Mouse (Mus musculus) embryonic fibroblast, embryonic 13.5 days (primary cell): Measurements from ENCODE around the gene Bnc2. TPM values are rescaled to one million over a fixed set of nuclear protein-coding genes. Genes with fewer than 3 reads are reported as not detected.

ENCODE experiments used
- H3K27ac ChIP-seq: 2 replicates; pipeline ENCODE4 v1.5.1; 2012; ENCODE audit warnings: low read length, control low read depth, inconsistent platforms; ENCODE audit not compliant: insufficient read depth
- H3K4me1 ChIP-seq: 2 replicates; pipeline ENCODE4 v1.6.1; 2011; ENCODE audit warnings: low read length; ENCODE audit not compliant: control insufficient read depth, insufficient read depth
- H3K4me3 ChIP-seq: 2 replicates; pipeline ENCODE4 v1.5.1; 2011; ENCODE audit warnings: mild to moderate bottlenecking, control low read depth, low read length; ENCODE audit not compliant: insufficient read depth
- CTCF ChIP-seq: IDR thresholded peaks from 2 replicates; pipeline ENCODE4 v1.5.1; 2011; ENCODE audit warnings: mild to moderate bottlenecking, control low read depth, low read length, moderate library complexity, borderline replicate concordance; ENCODE audit not compliant: insufficient read depth
- POLR2A ChIP-seq: IDR thresholded peaks from 2 replicates; pipeline ENCODE4 v1.6.1; 2011; ENCODE audit warnings: low read depth, mild to moderate bottlenecking, control low read depth, low read length, moderate library complexity
- polyA plus RNA-seq: library from polyadenylated mRNA; stranded (reverse); fragments of >200 nt; gene quantifications from 2 replicates; pipeline ENCODE4 v1.2.4, GENCODE M21; 2011; ENCODE audit warnings: low read depth; ENCODE audit not compliant: missing spikeins, insufficient read length

Gene Bnc2
- polyA plus RNA-seq, 1 experiment, result 48.4 TPM

DNA sequence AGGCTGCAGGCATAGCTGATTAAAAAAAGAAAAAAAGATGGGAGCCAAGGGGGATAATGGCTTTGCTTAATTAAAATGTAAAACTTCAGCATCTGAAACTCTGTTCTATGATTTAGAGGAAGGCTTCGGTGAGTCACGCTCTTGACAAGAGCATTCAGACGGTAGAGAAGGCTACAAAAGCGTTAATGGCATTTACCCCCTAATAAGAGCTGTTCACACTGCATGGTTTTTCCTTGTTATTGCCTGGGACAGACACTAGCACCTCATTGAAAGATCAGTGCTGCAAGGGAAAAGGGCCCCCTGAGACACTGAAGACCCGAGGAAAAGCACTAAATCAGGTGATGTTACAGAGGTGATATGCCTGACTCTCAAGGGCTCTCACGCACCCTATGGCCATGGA is 295.8 kb downstream of the Bnc2 start:
- H3K4me3 ChIP-seq, result no peak overlapping the region
- peaks cover 2% of the 10 kb centered on the region; the same call in 1 of the 2 replicates for H3K4me1 ChIP-seq
- TF ChIP-seq CTCF (no peak), POLR2A (no peak)
- H3K27ac ChIP-seq, result no peak overlapping the region

DNA sequence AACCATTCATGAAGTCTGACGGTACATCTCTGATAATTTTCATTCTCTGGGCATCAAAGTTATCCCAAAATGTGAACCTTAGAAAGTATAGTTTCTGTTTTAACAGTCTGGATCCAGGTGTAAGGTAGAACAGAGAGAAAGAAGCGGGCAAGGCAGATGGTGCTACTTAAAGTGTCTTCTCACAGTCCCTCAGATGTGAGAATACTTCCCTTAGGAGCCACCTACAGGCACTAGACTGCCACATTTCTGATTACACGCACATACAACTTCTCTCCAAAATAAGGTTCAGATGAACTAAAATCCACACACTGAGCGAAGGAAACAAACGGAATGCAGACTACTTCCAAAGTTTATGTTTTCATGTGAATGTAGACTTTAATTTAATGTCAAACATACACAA is 297.6 kb downstream of the Bnc2 start:
- Histone ChIP-seq H3K4me1 (peaks cover 2% of the 10 kb centered on the region; the same call in 1 of the 2 replicates), H3K27ac (no peak overlapping the region), H3K4me3 (no peak overlapping the region)
- TF ChIP-seq POLR2A (no peak), CTCF (no peak)

- peaks cover 11% of the 10 kb centered on the region for H3K4me1 ChIP-seq
Observed at GRCm38 (mm10) chr4:84362337-84362823, 312.7 kb downstream of the Bnc2 start.

GRCm38 (mm10) chr4:84361165-84361564 is 313.9 kb downstream of the Bnc2 start:
- no peak overlapping the region for H3K4me3 ChIP-seq
- peak overlapping the region; percentile 34 for H3K27ac ChIP-seq
- H3K4me1 ChIP-seq, result peaks cover 11% of the 10 kb centered on the region
- TF ChIP-seq CTCF (no peak), POLR2A (no peak)

More at GRCm38 (mm10) chr4:84362337-84362823, 312.7 kb downstream of the Bnc2 start:
- TF ChIP-seq POLR2A (no peak), CTCF (no peak)
- Histone ChIP-seq H3K4me3 (no peak overlapping the region), H3K27ac (peak overlapping the region; percentile 69)

GRCm38 (mm10) chr4:84359996-84360395 is 315.1 kb downstream of the Bnc2 start:
- Histone ChIP-seq H3K4me3 (no peak overlapping the region), H3K27ac (no peak overlapping the region), H3K4me1 (peaks cover 11% of the 10 kb centered on the region)
- no peak for TF ChIP-seq POLR2A
- no peak for TF ChIP-seq CTCF

GRCm38 (mm10) chr4:84358204-84358603 is 316.9 kb downstream of the Bnc2 start:
- no peak for TF ChIP-seq CTCF
- no peak for TF ChIP-seq POLR2A
- Histone ChIP-seq H3K4me1 (peaks cover 10% of the 10 kb centered on the region), H3K27ac (peak overlapping the region; percentile 37; the same call in 1 of the 2 replicates), H3K4me3 (no peak overlapping the region)

DNA sequence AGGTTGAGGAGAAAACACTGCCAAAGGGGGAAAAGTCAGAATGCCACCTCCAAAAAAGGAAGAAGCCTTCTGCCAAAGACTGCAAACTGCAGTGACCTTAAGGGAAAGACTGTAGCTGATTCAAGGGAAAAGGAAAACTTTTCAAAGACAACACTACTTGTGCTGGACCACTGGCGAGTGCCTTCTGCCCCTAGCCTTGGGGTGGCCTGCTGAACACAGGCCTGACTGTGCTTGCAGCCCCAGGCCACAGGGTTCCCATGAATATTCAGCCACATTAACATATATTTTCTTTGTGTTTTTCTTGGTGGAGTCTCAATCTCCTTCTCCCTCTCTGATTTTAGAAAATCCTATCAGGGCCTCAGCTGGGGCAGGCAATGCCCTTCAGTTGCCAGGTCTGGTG is 317.7 kb downstream of the Bnc2 start:
- no peak for TF ChIP-seq CTCF
- TF ChIP-seq POLR2A, result no peak
- Histone ChIP-seq H3K4me3 (no peak overlapping the region), H3K27ac (peak overlapping the region; percentile 15; the same call in 1 of the 2 replicates), H3K4me1 (peaks cover 12% of the 10 kb centered on the region)

- Histone ChIP-seq H3K4me1 (peaks cover 11% of the 10 kb centered on the region), H3K27ac (no peak overlapping the region), H3K4me3 (no peak overlapping the region)
- TF ChIP-seq CTCF, result no peak
Observed at GRCm38 (mm10) chr4:84356468-84357153, 318.5 kb downstream of the Bnc2 start.

- TF ChIP-seq CTCF, result no peak
- TF ChIP-seq POLR2A, result no peak
- H3K4me3 ChIP-seq, result no peak overlapping the region
- H3K4me1 ChIP-seq, result peaks cover 5% of the 10 kb centered on the region; the same call in 1 of the 2 replicates
- no peak overlapping the region for H3K27ac ChIP-seq
Observed at GRCm38 (mm10) chr4:84352656-84353055, 322.4 kb downstream of the Bnc2 start.

DNA sequence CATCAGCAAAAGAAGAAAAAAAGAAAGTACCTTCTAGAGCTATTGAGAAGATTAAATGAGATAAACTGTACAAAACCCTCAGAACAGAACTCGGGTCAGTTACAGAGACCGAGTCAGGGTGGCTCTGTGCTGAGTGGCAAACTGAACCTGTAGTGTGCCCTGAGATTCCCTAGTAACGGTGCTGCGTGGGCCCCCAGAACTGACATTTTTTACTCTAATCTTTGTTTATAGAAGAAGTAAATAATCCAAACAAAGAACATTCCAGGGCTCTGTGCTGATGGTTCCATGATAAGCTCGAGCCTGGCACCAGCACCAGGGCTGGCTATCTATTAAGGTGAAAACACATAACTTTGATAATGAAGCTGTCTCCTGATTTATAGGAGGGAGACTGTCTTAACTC is 325.5 kb downstream of the Bnc2 start:
- Histone ChIP-seq H3K4me3 (no peak overlapping the region), H3K4me1 (peaks cover 5% of the 10 kb centered on the region; the same call in 1 of the 2 replicates), H3K27ac (no peak overlapping the region)
- TF ChIP-seq POLR2A (no peak), CTCF (no peak)

GRCm38 (mm10) chr4:84339172-84339571 is 335.9 kb downstream of the Bnc2 start:
- Histone ChIP-seq H3K4me1 (no peaks in the 10 kb centered on the region), H3K27ac (no peak overlapping the region), H3K4me3 (no peak overlapping the region)
- no peak for TF ChIP-seq POLR2A
- TF ChIP-seq CTCF, result no peak
